Mouse (Mus musculus) adrenal gland, adult 18-20 months (tissue): ENCODE measurements around the gene Esm1. TPM values are rescaled to one million over a fixed set of nuclear protein-coding genes. Genes with fewer than 3 reads are reported as not detected.

Experiments
- DNase-seq, 2 experiments: peaks; one replicate each; pipeline ENCODE4 v3.0.0; 2021 to 2022; ENCODE audit warnings: low spot score in 2 of 2
- long read RNA-seq, 2 experiments: library from polyadenylated mRNA; stranded (forward); transcript quantifications; one replicate each; pipeline ENCODE4 v2.0.0; 2021
- total RNA-seq, 2 experiments: library from RNA; stranded (reverse); gene quantifications; 1 replicate in 1 of 2; 2 replicates in 1 of 2; pipeline ENCODE4 v1.2.3; 2021

Gene Esm1
- 10 to 100 TPM in 1 of 2 experiments, 1 to 10 TPM in 1; 6.1 to 16.7 TPM for total RNA-seq
- long read RNA-seq, experiment 1, partial matches to known transcripts: 0 of 3 reads
- long read RNA-seq, experiment 1, other reads (novel, unspliced or antisense): 0 of 3 reads
- long read RNA-seq, experiment 2, transcript Esm1-201 (3 exons, 2,097 nt): major isoform, 30 of 33 reads
- long read RNA-seq, experiment 2, partial matches to known transcripts: 3 of 33 reads
- long read RNA-seq, experiment 2, other reads (novel, unspliced or antisense): 0 of 33 reads

GRCm38 (mm10) chr13:113209624-113210023 is at the start of gene Esm1:
Gene Esm1, plus strand, starts transcription at chr13:113209659.
- DNase-seq: no peak

- DNase-seq: no peak
Observed at GRCm38 (mm10) chr13:113164252-113165005, 45.0 kb upstream of the Esm1 start.

GRCm38 (mm10) chr13:113168018-113168534 is 41.4 kb upstream of the Esm1 start:
- peak in 1 of 2 experiments; percentile 21 for DNase-seq

GRCm38 (mm10) chr13:113170256-113170655 is 39.2 kb upstream of the Esm1 start:
- DNase-seq: no peak

GRCm38 (mm10) chr13:113174162-113174561 is 35.3 kb upstream of the Esm1 start:
- no peak for DNase-seq

- no peak for DNase-seq
Observed at GRCm38 (mm10) chr13:113183310-113183709, 26.1 kb upstream of the Esm1 start.

- DNase-seq: no peak
Observed at GRCm38 (mm10) chr13:113183720-113184119, 25.7 kb upstream of the Esm1 start.

- DNase-seq: no peak
Observed at GRCm38 (mm10) chr13:113196808-113197674, 12.4 kb upstream of the Esm1 start.

- no peak for DNase-seq
Observed at GRCm38 (mm10) chr13:113197872-113198502, 11.5 kb upstream of the Esm1 start.

- DNase-seq: no peak
Observed at GRCm38 (mm10) chr13:113199331-113199730, 10.1 kb upstream of the Esm1 start.

- no peak for DNase-seq
Observed at GRCm38 (mm10) chr13:113200726-113201125, 8.7 kb upstream of the Esm1 start.

GRCm38 (mm10) chr13:113201631-113202030 is 7.8 kb upstream of the Esm1 start:
- DNase-seq: no peak

GRCm38 (mm10) chr13:113202184-113202583 is 7.3 kb upstream of the Esm1 start:
- no peak for DNase-seq

- DNase-seq: no peak
Observed at GRCm38 (mm10) chr13:113203146-113203545, 6.3 kb upstream of the Esm1 start.

GRCm38 (mm10) chr13:113205346-113205745 is 4.1 kb upstream of the Esm1 start:
- no peak for DNase-seq

- DNase-seq: no peak
Observed at GRCm38 (mm10) chr13:113211345-113211744, 1.9 kb downstream of the Esm1 start.

- no peak for DNase-seq
Observed at GRCm38 (mm10) chr13:113212401-113212800, 2.9 kb downstream of the Esm1 start.

GRCm38 (mm10) chr13:113213865-113214264 is 4.4 kb downstream of the Esm1 start:
- DNase-seq: no peak

- no peak for DNase-seq
Observed at GRCm38 (mm10) chr13:113221851-113222250, 12.4 kb downstream of the Esm1 start.

- peak; percentile 26 to 40 for DNase-seq
Observed at GRCm38 (mm10) chr13:113224105-113224504, 14.6 kb downstream of the Esm1 start.

GRCm38 (mm10) chr13:113225811-113226210 is 16.4 kb downstream of the Esm1 start, which contains the start of gene Gzmk:
Gene Gzmk, minus strand, starts transcription at chr13:113225908.
- DNase-seq: no peak
